Mouse (Mus musculus): ENCODE measurements around the gene Ankrd65. TPM values are rescaled to one million over a fixed set of nuclear protein-coding genes. Genes with fewer than 3 reads are reported as not detected.

Ankrd65 gene
- polyA plus RNA-seq, 1 experiment from 2014 or later: 0.34 TPM

- Histone ChIP-seq H3K9me3 (ENCODE audit: low read length) (no peaks in the 10 kb centered on the region), H3K4me3 (ENCODE audit: low read depth, low read length) (no peak overlapping the region), H3K27ac (ENCODE audit: low read depth) (no peak overlapping the region), H3K27me3 (ENCODE audit: insufficient read depth, low read length) (peaks cover 25% of the 10 kb centered on the region), H3K4me1 (ENCODE audit: insufficient read depth) (peaks cover 29% of the 10 kb centered on the region), H3K4me2 (ENCODE audit: low read depth, low read length) (peak overlapping the region; percentile 71), H3K36me3 (replicated peaks; ENCODE audit: insufficient read depth, low read length) (no peaks in the 10 kb centered on the region), H3K9ac (replicated peaks) (no peak overlapping the region)
- TF ChIP-seq EP300 (IDR thresholded peaks at IDR 0.05; ENCODE audit: low read depth): no peak
- no peak for TF ChIP-seq CTCF (IDR thresholded peaks at IDR 0.05; ENCODE audit: low read depth)
- ATAC-seq: no peak
- no peak for DNase-seq
- WGBS (ENCODE audit: insufficient replicate concordance): 43% methylated on average over 5 of the region's 5 CpGs
Observed at GRCm38 (mm10) chr4:155773335-155774078, 16.7 kb upstream of the Ankrd65 start.

- Histone ChIP-seq H3K27ac (ENCODE audit: low read depth) (no peak within 1 kb of the TSS), H3K9ac (replicated peaks) (no peak within 1 kb of the TSS), H3K4me1 (ENCODE audit: insufficient read depth) (peaks cover 29% of the 10 kb centered on the region), H3K9me3 (ENCODE audit: low read length) (no peaks in the 10 kb centered on the region), H3K4me3 (ENCODE audit: low read depth, low read length) (peak within 1 kb of the TSS; percentile 36), H3K27me3 (ENCODE audit: insufficient read depth, low read length) (peaks cover 25% of the 10 kb centered on the region), H3K4me2 (ENCODE audit: low read depth, low read length) (peak within 1 kb of the TSS; percentile 71), H3K36me3 (replicated peaks; ENCODE audit: insufficient read depth, low read length) (no peaks in the 10 kb centered on the region)
- TF ChIP-seq CTCF (IDR thresholded peaks at IDR 0.05; ENCODE audit: low read depth) (no peak), EP300 (IDR thresholded peaks at IDR 0.05; ENCODE audit: low read depth) (no peak)
- WGBS (ENCODE audit: insufficient replicate concordance): under 1% methylated on average over 35 of the region's 35 CpGs
- peak; percentile 91 for DNase-seq
- peak; percentile 59 for ATAC-seq
Observed at GRCm38 (mm10) chr4:155774280-155774754, 15.9 kb upstream of the Ankrd65 start, which contains the start of gene Vwa1. Gene Vwa1 (minus strand): TSS chr4:155774698.

GRCm38 (mm10) chr4:155774971-155775740, 15.1 kb upstream of the Ankrd65 start:
- peak overlapping the region; percentile 71; the same call in 1 of the 2 replicates for H3K4me2 ChIP-seq (ENCODE audit: low read depth, low read length)
- H3K27ac ChIP-seq (ENCODE audit: low read depth): no peak overlapping the region
- H3K4me1 ChIP-seq (ENCODE audit: insufficient read depth): peaks cover 22% of the 10 kb centered on the region
- no peak overlapping the region for H3K9ac ChIP-seq (replicated peaks)
- no peaks in the 10 kb centered on the region for H3K9me3 ChIP-seq (ENCODE audit: low read length)
- no peak overlapping the region for H3K4me3 ChIP-seq (ENCODE audit: low read depth, low read length)
- TF ChIP-seq EP300 (IDR thresholded peaks at IDR 0.05; ENCODE audit: low read depth): no peak
- no peak for TF ChIP-seq CTCF (IDR thresholded peaks at IDR 0.05; ENCODE audit: low read depth)
- WGBS (ENCODE audit: insufficient replicate concordance): 43% methylated on average over 9 of the region's 9 CpGs
- H3K36me3 ChIP-seq (replicated peaks; ENCODE audit: insufficient read depth, low read length): no peaks in the 10 kb centered on the region
- H3K27me3 ChIP-seq (ENCODE audit: insufficient read depth, low read length): peaks cover 25% of the 10 kb centered on the region
- no peak for DNase-seq
- no peak for ATAC-seq

GRCm38 (mm10) chr4:155775855-155776254, 14.4 kb upstream of the Ankrd65 start:
- Histone ChIP-seq H3K4me2 (ENCODE audit: low read depth, low read length) (no peak overlapping the region), H3K36me3 (replicated peaks; ENCODE audit: insufficient read depth, low read length) (no peaks in the 10 kb centered on the region), H3K4me3 (ENCODE audit: low read depth, low read length) (no peak overlapping the region), H3K27me3 (ENCODE audit: insufficient read depth, low read length) (peaks cover 25% of the 10 kb centered on the region), H3K9ac (replicated peaks) (no peak overlapping the region), H3K9me3 (ENCODE audit: low read length) (no peaks in the 10 kb centered on the region), H3K4me1 (ENCODE audit: insufficient read depth) (peaks cover 18% of the 10 kb centered on the region; the same call in 1 of the 2 replicates), H3K27ac (ENCODE audit: low read depth) (no peak overlapping the region)
- ATAC-seq (no peak), DNase-seq (no peak)
- TF ChIP-seq EP300 (IDR thresholded peaks at IDR 0.05; ENCODE audit: low read depth) (no peak), CTCF (IDR thresholded peaks at IDR 0.05; ENCODE audit: low read depth) (no peak)
- WGBS (ENCODE audit: insufficient replicate concordance): 78% methylated on average over 3 of the region's 3 CpGs

GRCm38 (mm10) chr4:155776704-155777335, 13.4 kb upstream of the Ankrd65 start:
- no peak overlapping the region for H3K4me3 ChIP-seq (ENCODE audit: low read depth, low read length)
- H3K36me3 ChIP-seq (replicated peaks; ENCODE audit: insufficient read depth, low read length): no peaks in the 10 kb centered on the region
- TF ChIP-seq EP300 (IDR thresholded peaks at IDR 0.05; ENCODE audit: low read depth): no peak
- no peak for TF ChIP-seq CTCF (IDR thresholded peaks at IDR 0.05; ENCODE audit: low read depth)
- no peak overlapping the region for H3K4me2 ChIP-seq (ENCODE audit: low read depth, low read length)
- DNase-seq (no peak), ATAC-seq (peak; percentile 54)
- H3K9me3 ChIP-seq (ENCODE audit: low read length): no peaks in the 10 kb centered on the region
- peaks cover 18% of the 10 kb centered on the region; the same call in 1 of the 2 replicates for H3K4me1 ChIP-seq (ENCODE audit: insufficient read depth)
- WGBS (ENCODE audit: insufficient replicate concordance): 38% methylated on average over 2 of the region's 2 CpGs
- no peak overlapping the region for H3K9ac ChIP-seq (replicated peaks)
- H3K27me3 ChIP-seq (ENCODE audit: insufficient read depth, low read length): peaks cover 25% of the 10 kb centered on the region
- H3K27ac ChIP-seq (ENCODE audit: low read depth): no peak overlapping the region

GRCm38 (mm10) chr4:155777816-155778215, 12.4 kb upstream of the Ankrd65 start:
- Histone ChIP-seq H3K36me3 (replicated peaks; ENCODE audit: insufficient read depth, low read length) (no peaks in the 10 kb centered on the region), H3K4me3 (ENCODE audit: low read depth, low read length) (no peak overlapping the region), H3K4me2 (ENCODE audit: low read depth, low read length) (no peak overlapping the region), H3K27me3 (ENCODE audit: insufficient read depth, low read length) (peaks cover 25% of the 10 kb centered on the region), H3K27ac (ENCODE audit: low read depth) (no peak overlapping the region), H3K9ac (replicated peaks) (no peak overlapping the region), H3K9me3 (ENCODE audit: low read length) (no peaks in the 10 kb centered on the region), H3K4me1 (ENCODE audit: insufficient read depth) (peaks cover 18% of the 10 kb centered on the region; the same call in 1 of the 2 replicates)
- ATAC-seq: no peak
- DNase-seq: no peak
- 58% methylated on average over 2 of the region's 2 CpGs for WGBS (ENCODE audit: insufficient replicate concordance)
- TF ChIP-seq EP300 (IDR thresholded peaks at IDR 0.05; ENCODE audit: low read depth) (no peak), CTCF (IDR thresholded peaks at IDR 0.05; ENCODE audit: low read depth) (no peak)
